16 mouse cellular contexts compared by ENCODE assay signal in the genomic region with DNA sequence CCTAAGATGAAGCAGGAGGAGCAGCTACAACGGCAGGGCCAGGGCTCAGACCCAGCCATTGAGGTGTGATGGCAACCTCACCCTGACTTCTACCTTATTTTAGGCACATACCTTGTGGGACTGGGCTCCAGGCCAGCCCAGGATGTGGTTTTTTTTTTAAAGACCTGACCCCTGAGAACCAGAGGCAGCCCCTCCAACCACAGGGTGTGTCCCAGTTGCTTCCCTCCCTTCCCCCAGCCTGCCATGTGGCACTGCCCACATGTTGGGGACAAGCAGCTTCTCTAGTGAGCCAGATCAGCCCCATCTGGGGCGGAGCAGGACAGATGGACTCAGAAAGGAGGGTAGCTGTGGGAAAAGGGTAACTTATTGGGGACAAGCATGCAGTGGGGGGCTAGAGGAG. TPM values are rescaled to one million over a fixed set of nuclear protein-coding genes. Genes with fewer than 3 reads are reported as not detected.
DNase-seq lines count a peak whose midpoint lies in the region; ATAC-seq and TF ChIP-seq lines count a peak whose summit lies in the region.
"Had no signal": no experiment of that assay in that cellular context is flagged by ENCODE, and none has a peak within 500 bp of the region (broad histone marks: within the 10 kb centered on the region; RNA-seq: fewer than 3 reads in every experiment).

No protein-coding gene starts in this region.

- H3K9ac ChIP-seq in liver, embryonic 13.5 days = peak overlapping the region; percentile 81
- no peak overlapping the region for H3K9ac ChIP-seq in midbrain, postnatal 0 days (replicated peaks; ENCODE audit: low read length, poor library complexity, severe bottlenecking)
- H3K9ac ChIP-seq: limb, embryonic 12.5 days; lung, embryonic 15.5 days; midbrain, embryonic 15.5 days had no signal

- H3K36me3 ChIP-seq in liver, embryonic 13.5 days = peaks cover 50% of the 10 kb centered on the region
- peaks cover 21% of the 10 kb centered on the region for H3K36me3 ChIP-seq in midbrain, postnatal 0 days (ENCODE audit: insufficient read depth, low read length)

- no peak overlapping the region for H3K4me2 ChIP-seq in liver, embryonic 13.5 days
- H3K4me2 ChIP-seq in midbrain, postnatal 0 days (ENCODE audit: low read depth, low read length, poor library complexity, severe bottlenecking) = no peak overlapping the region
- H3K4me2 ChIP-seq: limb, embryonic 12.5 days; lung, embryonic 15.5 days; midbrain, embryonic 15.5 days had no signal

- no peaks in the 10 kb centered on the region for H3K9me3 ChIP-seq in liver, embryonic 13.5 days (replicated peaks)
- no peaks in the 10 kb centered on the region for H3K9me3 ChIP-seq in midbrain, postnatal 0 days (ENCODE audit: low read length)
- H3K9me3 ChIP-seq: limb, embryonic 12.5 days; lung, embryonic 15.5 days; midbrain, embryonic 15.5 days had no signal

- H3K4me1 ChIP-seq in liver, embryonic 13.5 days (replicated peaks) = peaks cover 74% of the 10 kb centered on the region
- no peaks in the 10 kb centered on the region for H3K4me1 ChIP-seq in midbrain, postnatal 0 days (ENCODE audit: insufficient read depth, low read length)

- WGBS in liver, embryonic 13.5 days (ENCODE audit: insufficient replicate concordance) = 48% methylated on average over 2 of the region's 2 CpGs
- 96% methylated on average over 2 of the region's 2 CpGs for WGBS in midbrain, postnatal 0 days

- intact Hi-C loops in left cerebral cortex, adult 2 months (cut with DNase I) = no loop called here
- intact Hi-C loops in left cerebral cortex, postnatal 14 days (cut with DNase I) = no loop called here

- H3K4me3 ChIP-seq in left cerebral cortex, adult 2 months = no peak overlapping the region
- no peak overlapping the region for H3K4me3 ChIP-seq in liver, embryonic 13.5 days (replicated peaks)
- H3K4me3 ChIP-seq in midbrain, postnatal 0 days (ENCODE audit: low read depth, low read length) = no peak overlapping the region
- H3K4me3 ChIP-seq: limb, embryonic 12.5 days; lung, embryonic 15.5 days; midbrain, embryonic 15.5 days had no signal

- H3K27me3 ChIP-seq in liver, embryonic 13.5 days = no peaks in the 10 kb centered on the region
- H3K27me3 ChIP-seq in midbrain, postnatal 0 days (ENCODE audit: insufficient read depth, low read length) = no peaks in the 10 kb centered on the region
- H3K27me3 ChIP-seq: limb, embryonic 12.5 days; lung, embryonic 15.5 days; midbrain, embryonic 15.5 days had no signal

- no peak for TF ChIP-seq CTCF in left cerebral cortex, adult 2 months (IDR thresholded peaks at IDR 0.05)
- no peak for TF ChIP-seq CTCF in midbrain, postnatal 0 days (IDR thresholded peaks at IDR 0.05)

- peak overlapping the region; percentile 7; the same call in 1 of the 2 replicates for H3K27ac ChIP-seq in left cerebral cortex, adult 2 months
- H3K27ac ChIP-seq in liver, embryonic 13.5 days = peak overlapping the region; percentile 90
- H3K27ac ChIP-seq in midbrain, postnatal 0 days (ENCODE audit: low read depth, low read length) = no peak overlapping the region
- H3K27ac ChIP-seq: kidney, postnatal 0 days; limb, embryonic 12.5 days; lung, embryonic 15.5 days; midbrain, embryonic 15.5 days had no signal

- no peak for ATAC-seq in liver, embryonic 13.5 days (ENCODE audit: low read depth)
- ATAC-seq in midbrain, postnatal 0 days (ENCODE audit: low FRiP score) = no peak
- no peak for ATAC-seq in cerebellum, adult (ENCODE audit: insufficient number of reproducible peaks, low FRiP score, low TSS enrichment)
- ATAC-seq: intestine, postnatal 0 days; midbrain, embryonic 15.5 days had no signal

- no peak for DNase-seq in left cerebral cortex, adult 2 months (ENCODE audit: extremely low spot score in 1 of 2, low spot score in 2 of 2)
- no peak for DNase-seq in left cerebral cortex, postnatal 14 days (ENCODE audit: low spot score in 2 of 2)
- peak; percentile 40 for DNase-seq in CD4-positive, CD25-positive, alpha-beta regulatory T cell, adult 2 months (ENCODE audit: low read depth, low spot score)
- peak; percentile 34 for DNase-seq in T-cell, adult 2 months (ENCODE audit: low spot score)
- DNase-seq in liver, embryonic 13.5 days = no peak
- DNase-seq in midbrain, postnatal 0 days (ENCODE audit: low spot score) = no peak
- no peak for DNase-seq in urinary bladder, postnatal 25 days (ENCODE audit: low spot score)
- DNase-seq: adrenal gland, postnatal 10 days; cerebellum, adult 2 months; gastrocnemius, postnatal 14 days had no signal

RNA-seq across cellular contexts. Expression of a gene that starts 2.4 kb away (rescaled TPM):
- 1 to 10 TPM; 5.6 to 7.2 TPM for total RNA-seq in left cerebral cortex, adult 2 months (2021)
- 1 to 10 TPM; 3.5 to 4.0 TPM for total RNA-seq in left cerebral cortex, postnatal 14 days (2021)
- 2.7 and 2.8 TPM in 2 replicates for polyA plus RNA-seq in liver, embryonic 13.5 days (2015; fragmentation: Nextera tagmentation; extraction: Ambion mirVana)
- total RNA-seq in midbrain, postnatal 0 days (2014; rRNA removed) = 3.0 and 6.3 TPM in 2 replicates
- polyA plus RNA-seq in midbrain, postnatal 0 days (2015; fragmentation: Nextera tagmentation; extraction: Ambion mirVana) = 2.7 and 3.5 TPM in 2 replicates

RNA-seq across cellular contexts. Expression of a gene that starts 2.6 kb away (rescaled TPM):
- total RNA-seq in left cerebral cortex, adult 2 months (2021) = 10 to 100 TPM; 11.0 to 13.7 TPM
- 1 to 10 TPM; 7.4 to 9.0 TPM for total RNA-seq in left cerebral cortex, postnatal 14 days (2021)
- 14.4 and 15.2 TPM in 2 replicates for polyA plus RNA-seq in liver, embryonic 13.5 days (2015; fragmentation: Nextera tagmentation; extraction: Ambion mirVana)
- total RNA-seq in midbrain, postnatal 0 days (2014; rRNA removed) = 6.3 and 9.3 TPM in 2 replicates
- 8.7 and 9.0 TPM in 2 replicates for polyA plus RNA-seq in midbrain, postnatal 0 days (2015; fragmentation: Nextera tagmentation; extraction: Ambion mirVana)

RNA-seq across cellular contexts. Expression of a gene that starts 6.6 kb away (rescaled TPM):
- 100 to 1,000 TPM; 172 to 173 TPM for total RNA-seq in left cerebral cortex, adult 2 months (2021)
- total RNA-seq in left cerebral cortex, postnatal 14 days (2021) = 100 to 1,000 TPM; 134 to 142 TPM
- 20.1 and 22.8 TPM in 2 replicates for polyA plus RNA-seq in liver, embryonic 13.5 days (2015; fragmentation: Nextera tagmentation; extraction: Ambion mirVana)
- 111 TPM in 2 replicates for total RNA-seq in midbrain, postnatal 0 days (2014; rRNA removed)
- polyA plus RNA-seq in midbrain, postnatal 0 days (2015; fragmentation: Nextera tagmentation; extraction: Ambion mirVana) = 95.5 and 99.7 TPM in 2 replicates

RNA-seq across cellular contexts. Expression of a gene that starts 14.9 kb away (rescaled TPM):
- total RNA-seq in left cerebral cortex, adult 2 months (2021) = 10 to 100 TPM; 55.5 to 55.6 TPM
- total RNA-seq in left cerebral cortex, postnatal 14 days (2021) = 10 to 100 TPM; 48.6 to 50.3 TPM
- polyA plus RNA-seq in liver, embryonic 13.5 days (2015; fragmentation: Nextera tagmentation; extraction: Ambion mirVana) = 99.5 and 114 TPM in 2 replicates
- total RNA-seq in midbrain, postnatal 0 days (2014; rRNA removed) = 64.3 and 65.6 TPM in 2 replicates
- polyA plus RNA-seq in midbrain, postnatal 0 days (2015; fragmentation: Nextera tagmentation; extraction: Ambion mirVana) = 73.6 and 77.9 TPM in 2 replicates

RNA-seq across cellular contexts. Expression of a gene that starts 26.9 kb away (rescaled TPM):
- 10 to 100 TPM; 21.4 to 22.4 TPM for total RNA-seq in left cerebral cortex, adult 2 months (2021)
- 10 to 100 TPM; 16.7 to 16.8 TPM for total RNA-seq in left cerebral cortex, postnatal 14 days (2021)
- polyA plus RNA-seq in liver, embryonic 13.5 days (2015; fragmentation: Nextera tagmentation; extraction: Ambion mirVana) = 18.7 and 20.2 TPM in 2 replicates
- total RNA-seq in midbrain, postnatal 0 days (2014; rRNA removed) = 18.1 and 19.0 TPM in 2 replicates
- 15.1 and 18.4 TPM in 2 replicates for polyA plus RNA-seq in midbrain, postnatal 0 days (2015; fragmentation: Nextera tagmentation; extraction: Ambion mirVana)

Comparison
In these comparisons a context has a peak if more than half of its experiments do, and no peak if none do; other contexts are left out.
1. DNase-seq: peak in CD4-positive, CD25-positive, alpha-beta regulatory T cell, adult 2 months (single experiment) and T-cell, adult 2 months (single experiment); none in left cerebral cortex, adult 2 months (0 of 2), left cerebral cortex, postnatal 14 days (0 of 2), liver, embryonic 13.5 days (single experiment), midbrain, postnatal 0 days (single experiment) and urinary bladder, postnatal 25 days (single experiment).